Mouse (Mus musculus) CH12.LX (cell line): ENCODE results near the gene Gmfg.

Source experiments
- CTCF ChIP-seq, 2 experiments: IDR thresholded peaks in 1 of 2; conservative IDR thresholded peaks in 1 of 2; 2 replicates each; pipeline ENCODE4 v1.5.1; 2011 to 2012; ENCODE audit warnings: low read depth in 2 of 2, low read length in 2 of 2, improper control_type of control experiment in 1 of 2, inconsistent platforms in 1 of 2, mild to moderate bottlenecking in 1 of 2, moderate library complexity in 1 of 2
- EP300 ChIP-seq: IDR thresholded peaks from 2 replicates; pipeline ENCODE4 v1.6.1; 2011; ENCODE audit warnings: low read length, improper control_type of control experiment
- ETS1 ChIP-seq: conservative IDR thresholded peaks from 2 replicates; pipeline ENCODE4 v1.6.1; 2012; ENCODE audit warnings: low read depth, mild to moderate bottlenecking, inconsistent platforms, low read length, improper control_type of control experiment, moderate library complexity
- KAT2A ChIP-seq: IDR thresholded peaks from 2 replicates; pipeline ENCODE4 v1.6.1; 2012; ENCODE audit warnings: low read length, improper control_type of control experiment, inconsistent platforms; ENCODE audit not compliant: insufficient replicate concordance
- MAFK ChIP-seq: IDR thresholded peaks from 2 replicates; pipeline ENCODE4 v1.6.1; 2011; ENCODE audit warnings: low read length, improper control_type of control experiment; ENCODE audit not compliant: insufficient replicate concordance
- MAZ ChIP-seq: IDR thresholded peaks from 2 replicates; pipeline ENCODE4 v1.6.1; 2012; ENCODE audit warnings: low read depth, mild to moderate bottlenecking, inconsistent platforms, low read length, improper control_type of control experiment, moderate library complexity
- MXI1 ChIP-seq: IDR thresholded peaks from 2 replicates; pipeline ENCODE4 v1.6.1; 2011; ENCODE audit warnings: mild to moderate bottlenecking, low read depth, low read length, improper control_type of control experiment
- PAX5 ChIP-seq: IDR thresholded peaks from 2 replicates; pipeline ENCODE4 v1.6.1; 2012; ENCODE audit warnings: low read length, inconsistent platforms, mixed read lengths
- POLR2A ChIP-seq: IDR thresholded peaks from 2 replicates; pipeline ENCODE4 v1.6.1; 2011; ENCODE audit warnings: low read depth, mild to moderate bottlenecking, improper control_type of control experiment, low read length
- SIN3A ChIP-seq: IDR thresholded peaks from 2 replicates; pipeline ENCODE4 v1.6.1; 2012; ENCODE audit warnings: low read length, improper control_type of control experiment, inconsistent platforms
- USF1 ChIP-seq: IDR thresholded peaks from 2 replicates; pipeline ENCODE4 v1.6.1; 2014; ENCODE audit warnings: low read depth, mild to moderate bottlenecking, inconsistent platforms, low read length, improper control_type of control experiment

- TF ChIP-seq POLR2A (no peak), USF1 (no peak), SIN3A (no peak), CTCF (conservative IDR thresholded peaks at IDR 0.05 in 1 of 2, IDR thresholded peaks at IDR 0.05 in 1 of 2; ENCODE audit: low read depth in 2 of 2, low read length in 2 of 2) (no peak), EP300 (no peak), KAT2A (no peak), MAFK (no peak), MAZ (no peak), MXI1 (no peak), ETS1 (no peak), PAX5 (no peak)
Observed at GRCm38 (mm10) chr7:28477363-28477762, 40.1 kb downstream of the Gmfg start.
